Mouse (Mus musculus) testis, postnatal 14 days (tissue): ENCODE measurements around the gene Zfp740.
"Not testable (repeated sequence)": the region's sequence is repeated elsewhere in the genome, so short reads cannot be mapped to it uniquely, and the experiment has no call there.

Experiments used
- DNase-seq: peaks from one replicate; pipeline ENCODE4 v3.0.0; 2021; ENCODE audit warnings: low spot score

The Zfp740 gene

GRCm38 (mm10) chr15:102192820-102193386 is 10.1 kb upstream of the Zfp740 start:
- no peak for DNase-seq

DNA sequence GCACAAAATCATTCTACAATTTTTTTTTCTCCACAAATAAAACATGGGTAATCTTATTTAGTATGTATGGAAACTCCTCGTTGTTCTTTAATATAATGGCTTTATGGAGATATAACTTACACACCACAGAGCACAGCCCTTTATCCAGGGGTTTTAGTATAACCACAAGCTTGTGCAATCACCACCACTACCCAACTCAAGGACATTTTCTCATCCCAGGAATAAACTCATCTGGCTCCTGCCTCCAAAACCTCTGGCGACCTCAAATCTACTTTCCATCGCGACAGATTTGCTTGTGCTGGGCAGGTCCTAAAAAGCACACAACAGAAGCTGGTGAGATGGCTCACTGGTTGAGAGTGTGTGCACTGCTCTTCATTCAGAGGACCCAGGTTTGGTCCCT is 9.4 kb upstream of the Zfp740 start:
- no peak for DNase-seq

DNA sequence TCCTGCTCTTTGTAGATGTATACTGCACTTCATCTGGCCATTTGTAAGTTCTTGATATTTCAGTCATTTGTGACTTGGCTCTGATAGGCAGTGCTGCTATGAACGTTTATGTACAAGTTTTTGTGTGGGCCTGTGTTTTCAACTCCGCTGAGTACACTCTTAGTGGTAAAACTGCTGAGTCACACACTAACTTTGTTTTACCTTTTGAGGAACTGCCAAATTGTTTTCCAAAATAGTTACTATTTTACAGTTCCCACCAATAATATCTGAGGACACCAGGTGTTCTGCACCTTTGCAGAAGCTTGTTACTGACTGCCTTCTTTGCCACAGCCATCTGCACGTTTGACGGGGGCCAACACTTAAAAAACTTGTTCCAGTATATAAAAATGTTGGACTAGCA is 8.6 kb upstream of the Zfp740 start:
- DNase-seq: no peak

GRCm38 (mm10) chr15:102195373-102195772 is 7.7 kb upstream of the Zfp740 start:
- no peak for DNase-seq

DNA sequence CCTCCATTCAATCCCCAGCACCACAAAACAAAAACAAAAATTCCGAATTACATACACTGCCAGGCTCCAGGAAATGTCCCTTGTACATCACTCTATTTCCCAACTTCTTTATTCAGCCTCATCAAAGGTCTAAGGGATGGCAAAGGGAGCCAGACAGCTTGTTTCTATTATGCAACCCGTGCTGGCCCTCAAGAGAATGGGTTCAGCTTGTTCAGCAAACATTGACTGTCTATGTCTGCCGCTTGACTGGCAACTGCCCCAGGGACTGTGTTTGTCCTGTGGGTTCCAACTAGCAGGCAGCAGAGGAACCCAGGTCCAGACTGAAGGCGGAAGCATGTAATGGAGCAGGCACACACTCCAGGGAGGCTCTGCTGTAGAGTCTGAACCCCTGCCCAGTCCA is 4.2 kb upstream of the Zfp740 start:
- no peak for DNase-seq

GRCm38 (mm10) chr15:102203835-102204381 is 859 bp downstream of the Zfp740 start:
- DNase-seq: peak; percentile 71

- DNase-seq: peak; percentile 38
These were observed 1.8 kb downstream of the Zfp740 start, which contains the start of gene Csad for GRCm38 (mm10) chr15:102204674-102205505. Gene Csad, minus strand, starts transcription at chr15:102204724.

DNA sequence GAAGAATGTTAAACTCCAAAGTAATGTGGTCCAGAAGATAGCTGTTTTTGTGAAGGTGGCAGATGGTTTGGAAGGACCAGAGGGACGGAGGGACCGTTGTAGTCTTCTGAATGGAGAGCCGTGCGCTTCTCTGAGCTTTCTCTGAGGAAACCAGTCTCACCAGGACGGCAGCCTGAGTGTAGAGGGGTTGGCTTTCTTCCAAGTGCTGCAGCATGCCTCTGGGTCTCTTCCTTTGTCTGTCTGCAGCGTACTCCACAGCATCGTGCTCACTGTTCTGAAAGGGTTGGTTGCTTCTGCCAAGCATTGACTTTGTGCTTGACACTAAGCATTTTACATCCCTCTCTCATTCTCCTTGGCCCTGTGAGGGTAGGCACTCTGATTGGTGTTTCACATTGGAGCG is 2.7 kb downstream of the Zfp740 start:
- no peak for DNase-seq

- no peak for DNase-seq
These were observed 4.3 kb downstream of the Zfp740 start for GRCm38 (mm10) chr15:102207351-102207750.

- no peak for DNase-seq
These were observed 5.1 kb downstream of the Zfp740 start for GRCm38 (mm10) chr15:102208092-102208561.

GRCm38 (mm10) chr15:102209114-102209513 is 6.1 kb downstream of the Zfp740 start:
- DNase-seq: no peak

- DNase-seq: no peak
These were observed 7.8 kb downstream of the Zfp740 start for GRCm38 (mm10) chr15:102210816-102211215.

DNA sequence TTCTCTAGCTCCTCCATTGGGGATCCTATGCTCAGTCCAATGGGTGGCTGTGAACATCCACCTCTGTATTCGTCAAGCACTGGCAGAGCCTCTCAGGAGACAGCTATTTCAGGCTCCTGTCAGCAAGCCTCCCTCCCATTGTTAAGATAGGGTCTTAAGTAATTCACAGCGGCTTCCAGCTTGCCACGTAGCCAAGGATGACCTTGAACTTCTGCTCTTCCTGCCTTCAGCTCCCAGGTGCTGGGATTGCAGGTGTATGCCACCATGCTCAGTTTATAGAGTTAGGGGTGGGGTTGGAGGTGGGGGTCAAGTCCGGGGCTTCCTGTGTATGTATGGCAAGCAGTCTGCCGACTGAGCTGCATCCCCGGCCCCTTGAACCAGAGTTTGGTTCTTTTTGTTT is 8.8 kb downstream of the Zfp740 start:
- DNase-seq: no peak

DNA sequence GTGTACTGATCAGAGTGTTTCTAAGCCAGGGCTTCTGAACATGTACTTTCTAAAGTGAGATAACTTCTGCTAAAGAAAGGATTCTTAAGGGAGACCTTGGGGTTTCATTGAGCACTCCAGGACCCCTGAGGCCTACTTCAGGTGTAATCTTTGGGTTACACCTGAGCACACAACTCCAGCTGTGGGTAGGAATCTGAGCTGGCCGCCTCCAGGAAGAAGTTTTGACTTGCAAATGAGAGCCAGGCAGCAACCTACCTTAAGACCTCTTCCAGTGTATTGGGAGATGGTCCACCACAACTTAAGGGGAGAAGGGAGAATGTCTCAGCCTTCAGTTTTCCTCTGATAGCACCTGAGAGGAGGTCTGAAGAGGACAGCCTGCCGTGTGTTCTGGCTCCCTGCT is 11.1 kb downstream of the Zfp740 start:
- DNase-seq: no peak

- no peak for DNase-seq
These were observed 12.6 kb downstream of the Zfp740 start for GRCm38 (mm10) chr15:102215624-102216023.

DNA sequence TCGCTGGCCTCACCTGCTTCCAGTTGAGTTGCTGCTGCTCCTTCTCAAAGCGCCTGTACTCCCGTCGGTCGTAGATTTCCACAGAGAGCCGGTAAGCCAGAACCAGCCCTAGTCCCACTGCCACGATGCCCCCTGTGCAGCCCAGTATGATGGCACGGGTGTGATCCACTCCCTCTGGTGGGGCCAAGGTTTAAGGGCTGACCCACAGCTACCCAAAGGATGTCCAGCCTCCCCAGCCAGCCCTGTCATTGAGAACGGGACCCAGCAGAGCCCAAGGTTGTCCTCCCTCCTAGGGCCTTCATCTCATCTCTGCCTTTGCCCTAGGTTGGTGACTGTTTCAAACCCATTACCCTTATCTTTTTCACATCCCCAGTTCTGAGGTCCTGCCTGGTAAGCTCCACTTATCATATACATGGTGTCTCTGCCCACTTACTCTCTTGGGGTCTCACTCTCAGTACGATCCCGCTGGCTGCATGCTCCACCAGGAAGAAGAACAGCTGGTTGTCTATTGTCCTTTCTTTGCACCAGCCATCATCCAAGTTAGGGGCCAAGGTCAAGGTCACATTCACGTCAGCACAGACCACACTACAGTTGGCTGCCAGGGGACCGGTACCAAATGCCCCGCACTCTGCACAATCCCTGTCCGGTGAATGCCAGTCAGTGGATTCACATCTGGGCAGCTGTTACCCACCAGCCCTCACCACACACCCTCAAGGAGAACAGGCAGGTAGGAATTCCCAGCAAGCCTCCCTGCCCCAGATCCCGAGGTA is 13.6 kb downstream of the Zfp740 start:
- DNase-seq: no peak

DNA sequence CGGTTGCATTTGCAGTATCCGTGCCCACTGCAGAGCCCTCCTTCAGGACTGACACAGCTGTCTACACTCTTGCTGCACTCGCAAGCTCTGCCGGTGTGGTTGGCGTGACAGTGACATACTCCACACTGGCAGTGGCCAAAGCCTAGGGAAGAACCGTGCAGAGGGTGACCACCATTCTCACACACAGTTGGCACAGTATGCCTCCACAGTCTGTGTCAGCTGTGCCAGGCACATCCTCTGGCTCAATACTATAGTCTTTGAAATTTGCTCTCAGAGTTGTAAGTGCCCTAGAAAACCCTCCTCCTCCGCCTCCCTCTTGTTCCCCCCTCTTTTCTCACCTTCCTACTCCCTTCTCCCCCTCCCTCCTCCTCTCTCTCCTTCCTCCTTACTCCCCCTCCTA is 14.3 kb downstream of the Zfp740 start:
- no peak for DNase-seq

DNA sequence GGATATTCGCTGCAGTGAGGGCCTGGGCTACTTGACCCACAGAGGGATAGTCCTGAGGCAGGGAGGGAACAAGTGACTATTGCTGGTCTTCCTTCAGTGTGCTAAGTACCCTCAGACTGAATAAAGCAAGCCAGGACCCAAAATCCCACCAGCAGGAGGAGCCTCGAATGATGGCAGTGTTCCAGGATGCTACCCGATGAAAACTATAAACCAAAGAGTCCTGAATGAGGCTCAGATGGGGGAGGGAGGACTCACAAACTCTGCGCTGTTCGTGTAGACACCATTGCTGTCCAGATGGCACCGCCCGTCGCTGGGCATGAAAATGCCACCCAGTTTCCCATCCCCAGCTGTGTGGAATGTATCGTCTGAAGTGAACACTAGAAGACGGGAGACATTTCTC is 19.3 kb downstream of the Zfp740 start:
- no peak for DNase-seq

- peak; percentile 67 for DNase-seq
These were observed 21.3 kb downstream of the Zfp740 start for GRCm38 (mm10) chr15:102224186-102224991.

GRCm38 (mm10) chr15:102224992-102225617 is 22.1 kb downstream of the Zfp740 start:
- no peak for DNase-seq

GRCm38 (mm10) chr15:102225619-102226018 is 22.6 kb downstream of the Zfp740 start:
- not testable (repeated sequence) for DNase-seq
